19 mouse cellular contexts compared by ENCODE assay signal in genomic region chr5:107924564-107924963, GRCm38 (mm10). TPM values are rescaled to one million over a fixed set of nuclear protein-coding genes. Genes with fewer than 3 reads are reported as not detected.
DNase-seq lines count a peak whose midpoint lies in the region; ATAC-seq and TF ChIP-seq lines count a peak whose summit lies in the region.
"Had no signal": no experiment of that assay in that cellular context is flagged by ENCODE, and none has a peak within 500 bp of the region (broad histone marks: within the 10 kb centered on the region; RNA-seq: fewer than 3 reads in every experiment).

No protein-coding gene starts in this region.

- DNase-seq in cerebellum, adult 11 months = peak; percentile 45
- DNase-seq in heart, postnatal 0 days (ENCODE audit: low spot score) = no peak
- DNase-seq in heart, postnatal 36 days = no peak
- DNase-seq in cerebellum, adult 2 months = peak; percentile 65 to 78
- DNase-seq in cerebellum, postnatal 36 days = peak; percentile 63
- no peak for DNase-seq in lung, postnatal 36 days
- DNase-seq: adrenal gland, postnatal 10 days; gastrocnemius, postnatal 10 days; lung, adult 18-20 months had no signal

- no peak for TF ChIP-seq EP300 in heart, postnatal 0 days (IDR thresholded peaks at IDR 0.05; ENCODE audit: low read depth)

- peak overlapping the region; percentile 25; the same call in 1 of the 2 replicates for H3K4me2 ChIP-seq in heart, postnatal 0 days (ENCODE audit: low read depth, low read length)
- H3K4me2 ChIP-seq in intestine, embryonic 16.5 days (ENCODE audit: low read depth, low read length) = no peak overlapping the region
- H3K4me2 ChIP-seq: forebrain, embryonic 12.5 days; liver, embryonic 11.5 days; midbrain, embryonic 15.5 days had no signal

- intact Hi-C loops in heart, postnatal 36 days (cut with DNase I) = loop anchor here (5.0 kb wide), 1 partner anchor 238 kb away; no protein-coding TSS in a partner anchor

- 71% methylated on average over 8 of the region's 8 CpGs for WGBS in heart, postnatal 0 days
- 18% methylated on average over 8 of the region's 8 CpGs for WGBS in cerebellum, adult 2 months
- WGBS in intestine, embryonic 16.5 days = 86% methylated on average over 8 of the region's 8 CpGs

- H3K27me3 ChIP-seq in heart, postnatal 0 days (ENCODE audit: control insufficient read depth, insufficient read depth, low read length) = no peaks in the 10 kb centered on the region
- no peaks in the 10 kb centered on the region for H3K27me3 ChIP-seq in cerebellum, adult 2 months (ENCODE audit: control insufficient read depth, insufficient read depth, low read length)
- H3K27me3 ChIP-seq in intestine, embryonic 16.5 days (replicated peaks; ENCODE audit: control insufficient read depth, insufficient read depth, low read length) = no peaks in the 10 kb centered on the region
- H3K27me3 ChIP-seq: forebrain, embryonic 12.5 days; midbrain, embryonic 15.5 days; Patski had no signal

- H3K9me3 ChIP-seq in heart, postnatal 0 days (replicated peaks; ENCODE audit: control insufficient read depth, low read length) = no peaks in the 10 kb centered on the region
- no peaks in the 10 kb centered on the region for H3K9me3 ChIP-seq in intestine, embryonic 16.5 days (ENCODE audit: control insufficient read depth, low read length)
- H3K9me3 ChIP-seq: forebrain, embryonic 12.5 days; heart, embryonic 10.5 days; midbrain, embryonic 15.5 days had no signal

- no peaks in the 10 kb centered on the region for H3K36me3 ChIP-seq in heart, postnatal 0 days (replicated peaks; ENCODE audit: control insufficient read depth, insufficient read depth, low read length)
- no peaks in the 10 kb centered on the region for H3K36me3 ChIP-seq in intestine, embryonic 16.5 days (ENCODE audit: control insufficient read depth, insufficient read depth, low read length)
- H3K36me3 ChIP-seq: forebrain, embryonic 12.5 days; heart, embryonic 10.5 days; midbrain, embryonic 15.5 days had no signal

- no peak overlapping the region for H3K4me3 ChIP-seq in heart, postnatal 0 days (ENCODE audit: low read depth, low read length)
- H3K4me3 ChIP-seq in cerebellum, adult 2 months (replicated peaks; ENCODE audit: insufficient read depth, low read depth, low read length) = peak overlapping the region; percentile 33
- H3K4me3 ChIP-seq in intestine, embryonic 16.5 days (ENCODE audit: low read length) = no peak overlapping the region
- H3K4me3 ChIP-seq: forebrain, embryonic 12.5 days; heart, embryonic 10.5 days; midbrain, embryonic 15.5 days; myocyte had no signal

- no peaks in the 10 kb centered on the region for H3K4me1 ChIP-seq in heart, postnatal 0 days (ENCODE audit: control insufficient read depth, insufficient read depth)
- H3K4me1 ChIP-seq in cerebellum, adult 2 months (ENCODE audit: control insufficient read depth, insufficient read depth, low read length) = no peaks in the 10 kb centered on the region; the same call in 1 of the 2 replicates
- H3K4me1 ChIP-seq in intestine, embryonic 16.5 days (ENCODE audit: control insufficient read depth, insufficient read depth, low read length) = no peaks in the 10 kb centered on the region
- H3K4me1 ChIP-seq: forebrain, embryonic 12.5 days; heart, embryonic 10.5 days; midbrain, embryonic 15.5 days had no signal

- TF ChIP-seq CTCF in heart, postnatal 0 days (IDR thresholded peaks at IDR 0.05; ENCODE audit: low read depth) = no peak
- no peak for TF ChIP-seq CTCF in cerebellum, adult 2 months (IDR thresholded peaks at IDR 0.05; ENCODE audit: borderline replicate concordance, insufficient read depth, low read depth, low read length)

- no peak for ATAC-seq in cerebellum, adult (ENCODE audit: insufficient number of reproducible peaks, low FRiP score, low TSS enrichment)
- ATAC-seq in heart, postnatal 0 days (ENCODE audit: insufficient read depth, low read depth) = no peak
- ATAC-seq in intestine, embryonic 16.5 days = no peak
- ATAC-seq: hindbrain, postnatal 0 days; midbrain, embryonic 15.5 days; Patski had no signal

- H3K27ac ChIP-seq in heart, postnatal 0 days (ENCODE audit: low read depth) = no peak overlapping the region
- H3K27ac ChIP-seq in cerebellum, adult 2 months (ENCODE audit: insufficient read depth, low read length) = 0 out of 2 replicates have a peak overlapping the region, but pooled peaks have one; percentile 2
- H3K27ac ChIP-seq in intestine, embryonic 16.5 days (ENCODE audit: low read length) = no peak overlapping the region
- H3K27ac ChIP-seq: forebrain, embryonic 12.5 days; heart, embryonic 10.5 days; hindbrain, postnatal 0 days; kidney, postnatal 0 days; midbrain, embryonic 15.5 days had no signal

- peak; percentile 9; the same call in 1 of the 2 replicates for TF ChIP-seq POLR2A in cerebellum, adult 2 months (IDR thresholded peaks at IDR 0.05; ENCODE audit: borderline replicate concordance, insufficient read depth, low read length)

- H3K9ac ChIP-seq in heart, postnatal 0 days (replicated peaks; ENCODE audit: low read depth, low read length) = no peak overlapping the region
- no peak overlapping the region for H3K9ac ChIP-seq in intestine, embryonic 16.5 days (ENCODE audit: low read depth, low read length)
- H3K9ac ChIP-seq: forebrain, embryonic 12.5 days; midbrain, embryonic 15.5 days had no signal

RNA-seq across cellular contexts. Expression of gene Rpl5, which starts 24.3 kb away (rescaled TPM):
- 201 and 233 TPM in 2 replicates for total RNA-seq in heart, postnatal 0 days (2014; rRNA removed; ENCODE audit: low replicate concordance)
- 22.1 and 26.8 TPM in 2 replicates for polyA plus RNA-seq in heart, postnatal 0 days (2015; fragmentation: Nextera tagmentation; extraction: Ambion mirVana)
- 10 to 100 TPM; 29.9 to 37.3 TPM for total RNA-seq in heart, postnatal 36 days (2021)
- polyA plus RNA-seq in cerebellum, adult 2 months (2012; rRNA removed) = 75.5 and 81.9 TPM in 2 replicates
- 61.6 and 69.3 TPM in 2 replicates for polyA plus RNA-seq in intestine, embryonic 16.5 days (2015; fragmentation: Nextera tagmentation; extraction: Ambion mirVana)

RNA-seq across cellular contexts. Expression of gene Evi5, which starts 49.7 kb away (rescaled TPM):
- total RNA-seq in heart, postnatal 0 days (2014; rRNA removed; ENCODE audit: low replicate concordance) = 55.9 and 66.6 TPM in 2 replicates
- 35.8 and 38.4 TPM in 2 replicates for polyA plus RNA-seq in heart, postnatal 0 days (2015; fragmentation: Nextera tagmentation; extraction: Ambion mirVana)
- total RNA-seq in heart, postnatal 36 days (2021) = 10 to 100 TPM; 19.5 to 21.5 TPM
- polyA plus RNA-seq in cerebellum, adult 2 months (2012; rRNA removed) = 37.2 and 37.6 TPM in 2 replicates
- polyA plus RNA-seq in intestine, embryonic 16.5 days (2015; fragmentation: Nextera tagmentation; extraction: Ambion mirVana) = 49.1 and 53.4 TPM in 2 replicates

Comparison
In these comparisons a context has a peak if more than half of its experiments do, and no peak if none do; other contexts are left out.
1. DNase-seq: peak in cerebellum, adult 11 months (single experiment), cerebellum, adult 2 months (2 of 2) and cerebellum, postnatal 36 days (2 of 2); none in heart, postnatal 0 days (single experiment), heart, postnatal 36 days (0 of 2) and lung, postnatal 36 days (single experiment).